Mouse (Mus musculus): ENCODE measurements at regions not wholly inside any gene's neighbourhood (a gene's known extent, or its start where the extent isn't known, plus 50 kb on each side); places are given as distances from the start of the nearest gene placed in this dataset.

DNA sequence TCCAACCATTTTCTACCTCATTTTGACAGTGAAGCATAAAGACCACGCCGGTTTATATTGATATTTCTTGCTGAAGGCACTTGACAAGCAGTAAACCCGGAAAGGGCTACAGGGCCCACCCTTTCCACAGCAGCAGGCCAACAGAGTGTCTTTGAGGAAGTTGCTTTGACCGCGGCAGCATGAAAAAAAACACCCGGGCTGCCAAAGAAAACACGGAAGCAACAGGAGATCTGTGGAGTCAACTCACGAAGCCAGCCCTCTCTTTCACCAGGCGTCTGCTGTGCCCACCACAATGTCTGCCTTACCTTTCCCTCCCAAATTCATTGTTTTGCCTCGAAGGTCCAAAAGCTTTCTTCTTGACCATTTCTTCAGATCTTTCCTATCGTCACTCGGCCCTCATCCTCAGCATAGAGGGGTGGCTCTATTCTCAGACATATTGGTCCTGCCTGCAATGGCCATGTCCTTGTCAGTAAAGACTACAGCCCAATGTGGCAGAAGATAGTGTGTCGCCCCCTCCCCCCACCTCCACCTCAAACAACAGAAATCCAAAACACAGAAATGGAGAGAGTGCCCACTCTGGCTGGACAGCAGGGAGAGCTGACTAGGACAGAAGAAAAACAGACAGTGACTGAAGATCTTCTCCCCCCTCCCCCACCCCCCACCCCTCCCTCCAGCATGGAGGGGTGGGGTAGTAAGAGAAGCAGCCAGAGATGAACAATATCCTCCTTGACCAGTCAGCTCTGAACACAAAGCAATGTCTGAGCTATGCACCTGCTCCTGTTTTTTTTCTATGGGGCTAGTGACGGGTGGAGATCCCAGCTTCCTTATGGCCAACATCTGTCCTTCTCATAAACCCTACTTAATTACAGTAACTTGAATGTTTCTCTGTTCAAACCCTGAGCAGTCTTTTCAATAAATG is 82.8 kb upstream of the Tmc1 start:
- H3K4me3 ChIP-seq (ENCODE audit: insufficient read depth, low read depth, low read length) = no peak overlapping the region
- H3K79me2 ChIP-seq (ENCODE audit: control insufficient read depth, insufficient read depth, low read length) = no peaks in the 10 kb centered on the region
- 37% methylated on average over 14 of the region's 14 CpGs for WGBS
- H3K27ac ChIP-seq (replicated peaks; ENCODE audit: insufficient read depth, low read depth, low read length) = peak overlapping the region; percentile 52
- H3K9ac ChIP-seq (ENCODE audit: low read depth, low read length) = no peak overlapping the region
- DNase-seq (ENCODE audit: extremely low read depth, low read depth, low spot score) = peak; percentile 54
- TF ChIP-seq CTCF (IDR thresholded peaks at IDR 0.05; ENCODE audit: low read depth, low read length) (no peak), POLR2A (IDR thresholded peaks at IDR 0.05; ENCODE audit: extremely low read depth, insufficient read depth, low read length) (no peak)
- H3K27me3 ChIP-seq (ENCODE audit: control insufficient read depth, insufficient read depth, low read length) = no peaks in the 10 kb centered on the region
- H3K36me3 ChIP-seq (ENCODE audit: control insufficient read depth, insufficient read depth, low read length) = no peaks in the 10 kb centered on the region
- H3K4me1 ChIP-seq (ENCODE audit: control insufficient read depth, insufficient read depth, low read length) = peaks cover 11% of the 10 kb centered on the region

DNA sequence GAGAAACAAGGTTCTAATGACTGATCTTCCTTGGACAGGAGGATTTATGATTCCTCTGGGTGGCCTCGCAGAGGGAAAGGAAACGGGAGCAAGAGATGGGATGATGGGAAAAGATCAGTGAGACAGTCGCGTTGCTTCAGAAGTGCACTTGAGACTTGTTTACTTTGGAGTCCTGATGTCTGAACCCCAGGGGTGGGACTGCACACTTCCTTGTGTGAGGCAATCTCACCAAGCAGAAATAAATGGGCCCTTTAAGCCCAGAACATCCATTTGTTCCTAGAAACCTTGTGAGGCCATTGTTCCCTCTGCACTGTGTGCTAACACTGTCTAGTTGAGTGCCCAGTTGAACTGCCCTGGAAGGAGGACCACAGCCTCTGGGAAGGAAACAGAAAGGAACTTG is 81.5 kb upstream of the Tmc1 start:
- Histone ChIP-seq H3K9ac (ENCODE audit: low read depth, low read length) (no peak overlapping the region), H3K27me3 (ENCODE audit: control insufficient read depth, insufficient read depth, low read length) (no peaks in the 10 kb centered on the region), H3K27ac (replicated peaks; ENCODE audit: insufficient read depth, low read depth, low read length) (no peak overlapping the region), H3K79me2 (ENCODE audit: control insufficient read depth, insufficient read depth, low read length) (no peaks in the 10 kb centered on the region), H3K4me3 (ENCODE audit: insufficient read depth, low read depth, low read length) (no peak overlapping the region), H3K36me3 (ENCODE audit: control insufficient read depth, insufficient read depth, low read length) (no peaks in the 10 kb centered on the region), H3K4me1 (ENCODE audit: control insufficient read depth, insufficient read depth, low read length) (peaks cover 11% of the 10 kb centered on the region)
- 36% methylated on average over 4 of the region's 4 CpGs for WGBS
- TF ChIP-seq POLR2A (IDR thresholded peaks at IDR 0.05; ENCODE audit: extremely low read depth, insufficient read depth, low read length) (no peak), CTCF (IDR thresholded peaks at IDR 0.05; ENCODE audit: low read depth, low read length) (no peak)
- DNase-seq (ENCODE audit: extremely low read depth, low read depth, low spot score) = peak; percentile 48

GRCm38 (mm10) chr19:21033991-21034390 is 80.0 kb upstream of the Tmc1 start:
- H3K36me3 ChIP-seq (ENCODE audit: control insufficient read depth, insufficient read depth, low read length) = no peaks in the 10 kb centered on the region
- no peaks in the 10 kb centered on the region for H3K27me3 ChIP-seq (ENCODE audit: control insufficient read depth, insufficient read depth, low read length)
- H3K4me3 ChIP-seq (ENCODE audit: insufficient read depth, low read depth, low read length) = no peak overlapping the region
- no peaks in the 10 kb centered on the region for H3K79me2 ChIP-seq (ENCODE audit: control insufficient read depth, insufficient read depth, low read length)
- no peak overlapping the region for H3K27ac ChIP-seq (replicated peaks; ENCODE audit: insufficient read depth, low read depth, low read length)
- TF ChIP-seq POLR2A (IDR thresholded peaks at IDR 0.05; ENCODE audit: extremely low read depth, insufficient read depth, low read length) = no peak
- TF ChIP-seq CTCF (IDR thresholded peaks at IDR 0.05; ENCODE audit: low read depth, low read length) = no peak
- WGBS = 91% methylated on average over 3 of the region's 3 CpGs
- peaks cover 19% of the 10 kb centered on the region for H3K4me1 ChIP-seq (ENCODE audit: control insufficient read depth, insufficient read depth, low read length)
- no peak for DNase-seq (ENCODE audit: extremely low read depth, low read depth, low spot score)
- no peak overlapping the region for H3K9ac ChIP-seq (ENCODE audit: low read depth, low read length)

DNA sequence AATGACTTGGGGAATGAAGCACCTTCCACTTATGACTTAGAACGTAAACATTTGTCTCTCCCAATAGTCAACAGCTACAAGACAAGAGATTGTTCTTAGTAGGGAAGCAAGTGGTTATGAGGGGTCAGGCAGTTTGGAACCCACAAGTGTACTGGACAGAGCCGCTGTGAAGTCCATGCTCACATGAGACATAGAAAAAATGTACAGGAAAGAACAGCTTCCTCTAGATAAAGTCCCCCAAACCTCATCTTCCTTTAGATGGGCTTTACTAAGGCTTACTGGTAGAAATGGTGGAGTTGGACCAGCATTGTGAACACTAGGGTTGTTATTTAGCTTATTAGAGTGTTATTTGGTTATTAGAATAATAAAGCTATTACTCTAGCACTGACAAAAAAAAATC is 78.6 kb upstream of the Tmc1 start:
- TF ChIP-seq CTCF (IDR thresholded peaks at IDR 0.05; ENCODE audit: low read depth, low read length) = no peak
- no peak for TF ChIP-seq POLR2A (IDR thresholded peaks at IDR 0.05; ENCODE audit: extremely low read depth, insufficient read depth, low read length)
- H3K27ac ChIP-seq (replicated peaks; ENCODE audit: insufficient read depth, low read depth, low read length) = no peak overlapping the region
- H3K4me1 ChIP-seq (ENCODE audit: control insufficient read depth, insufficient read depth, low read length) = peaks cover 13% of the 10 kb centered on the region
- DNase-seq (ENCODE audit: extremely low read depth, low read depth, low spot score) = no peak
- H3K27me3 ChIP-seq (ENCODE audit: control insufficient read depth, insufficient read depth, low read length) = no peaks in the 10 kb centered on the region
- no peak overlapping the region for H3K4me3 ChIP-seq (ENCODE audit: insufficient read depth, low read depth, low read length)
- H3K79me2 ChIP-seq (ENCODE audit: control insufficient read depth, insufficient read depth, low read length) = no peaks in the 10 kb centered on the region
- no peaks in the 10 kb centered on the region for H3K36me3 ChIP-seq (ENCODE audit: control insufficient read depth, insufficient read depth, low read length)
- 69% methylated on average over 2 of the region's 2 CpGs for WGBS
- no peak overlapping the region for H3K9ac ChIP-seq (ENCODE audit: low read depth, low read length)

- 64% methylated on average over 4 of the region's 4 CpGs for WGBS
- peaks cover 13% of the 10 kb centered on the region for H3K4me1 ChIP-seq (ENCODE audit: control insufficient read depth, insufficient read depth, low read length)
- no peaks in the 10 kb centered on the region for H3K36me3 ChIP-seq (ENCODE audit: control insufficient read depth, insufficient read depth, low read length)
- H3K79me2 ChIP-seq (ENCODE audit: control insufficient read depth, insufficient read depth, low read length) = no peaks in the 10 kb centered on the region
- H3K9ac ChIP-seq (ENCODE audit: low read depth, low read length) = no peak overlapping the region
- H3K4me3 ChIP-seq (ENCODE audit: insufficient read depth, low read depth, low read length) = no peak overlapping the region
- TF ChIP-seq CTCF (IDR thresholded peaks at IDR 0.05; ENCODE audit: low read depth, low read length) (no peak), POLR2A (IDR thresholded peaks at IDR 0.05; ENCODE audit: extremely low read depth, insufficient read depth, low read length) (no peak)
- H3K27me3 ChIP-seq (ENCODE audit: control insufficient read depth, insufficient read depth, low read length) = no peaks in the 10 kb centered on the region
- peak; percentile 80 for DNase-seq (ENCODE audit: extremely low read depth, low read depth, low spot score)
- H3K27ac ChIP-seq (replicated peaks; ENCODE audit: insufficient read depth, low read depth, low read length) = no peak overlapping the region
These were observed 77.8 kb upstream of the Tmc1 start for GRCm38 (mm10) chr19:21031768-21032308.

- Histone ChIP-seq H3K4me3 (ENCODE audit: insufficient read depth, low read depth, low read length) (no peak overlapping the region), H3K4me1 (ENCODE audit: control insufficient read depth, insufficient read depth, low read length) (peaks cover 11% of the 10 kb centered on the region), H3K79me2 (ENCODE audit: control insufficient read depth, insufficient read depth, low read length) (no peaks in the 10 kb centered on the region), H3K9ac (ENCODE audit: low read depth, low read length) (no peak overlapping the region), H3K27me3 (ENCODE audit: control insufficient read depth, insufficient read depth, low read length) (no peaks in the 10 kb centered on the region), H3K36me3 (ENCODE audit: control insufficient read depth, insufficient read depth, low read length) (no peaks in the 10 kb centered on the region), H3K27ac (replicated peaks; ENCODE audit: insufficient read depth, low read depth, low read length) (no peak overlapping the region)
- no peak for TF ChIP-seq CTCF (IDR thresholded peaks at IDR 0.05; ENCODE audit: low read depth, low read length)
- TF ChIP-seq POLR2A (IDR thresholded peaks at IDR 0.05; ENCODE audit: extremely low read depth, insufficient read depth, low read length) = no peak
- WGBS = 93% methylated on average over 5 of the region's 5 CpGs
- peak; percentile 42 for DNase-seq (ENCODE audit: extremely low read depth, low read depth, low spot score)
These were observed 77.0 kb upstream of the Tmc1 start for GRCm38 (mm10) chr19:21030971-21031370.
